Mouse (Mus musculus) liver, adult 2 months (tissue): Measurements from ENCODE around the gene Ddhd1.

Source experiments
- CTCF ChIP-seq: fragments of 200-500 bp; IDR thresholded peaks from 2 replicates; pipeline ENCODE4 v1.5.1; 2011; ENCODE audit warnings: low read depth, low read length, control low read depth
- POLR2A ChIP-seq: fragments of 200-500 bp; IDR thresholded peaks from 2 replicates; pipeline ENCODE4 v1.6.1; 2011; ENCODE audit warnings: low read length, control low read depth; ENCODE audit not compliant: insufficient read depth; ENCODE audit errors: extremely low read depth

- TF ChIP-seq CTCF (no peak), POLR2A (no peak)
Measured at GRCm38 (mm10) chr14:45587536-45587935, 70.4 kb downstream of the Ddhd1 start.
